Mouse (Mus musculus): Measurements from ENCODE around the gene Gcnt3.
A peak's percentile ranks its signal among the peaks of the same experiment; 100 is the strongest.

Gcnt3 gene

GRCm38 (mm10) chr9:70003516-70003915, 34.4 kb downstream of the Gcnt3 start:
- no peak for DNase-seq (ENCODE audit: low spot score)

- no peak for DNase-seq (ENCODE audit: low spot score)
Measured at GRCm38 (mm10) chr9:69999318-69999717, 38.6 kb downstream of the Gcnt3 start.

GRCm38 (mm10) chr9:69994547-69994946, 43.3 kb downstream of the Gcnt3 start:
- no peak for DNase-seq (ENCODE audit: low spot score)

GRCm38 (mm10) chr9:69993479-69993878, 44.4 kb downstream of the Gcnt3 start:
- no peak for DNase-seq (ENCODE audit: low spot score)

GRCm38 (mm10) chr9:69992841-69993277, 45.0 kb downstream of the Gcnt3 start:
- DNase-seq (ENCODE audit: low spot score): no peak

GRCm38 (mm10) chr9:69990346-69990745, 47.5 kb downstream of the Gcnt3 start:
- peak; percentile 7 for DNase-seq (ENCODE audit: low spot score)

- DNase-seq (ENCODE audit: low spot score): peak; percentile 67
Measured at GRCm38 (mm10) chr9:69989303-69990121, 48.4 kb downstream of the Gcnt3 start, which contains the start of gene Bnip2. Bnip2 (plus strand) TSS chr9:69989466.

DNA sequence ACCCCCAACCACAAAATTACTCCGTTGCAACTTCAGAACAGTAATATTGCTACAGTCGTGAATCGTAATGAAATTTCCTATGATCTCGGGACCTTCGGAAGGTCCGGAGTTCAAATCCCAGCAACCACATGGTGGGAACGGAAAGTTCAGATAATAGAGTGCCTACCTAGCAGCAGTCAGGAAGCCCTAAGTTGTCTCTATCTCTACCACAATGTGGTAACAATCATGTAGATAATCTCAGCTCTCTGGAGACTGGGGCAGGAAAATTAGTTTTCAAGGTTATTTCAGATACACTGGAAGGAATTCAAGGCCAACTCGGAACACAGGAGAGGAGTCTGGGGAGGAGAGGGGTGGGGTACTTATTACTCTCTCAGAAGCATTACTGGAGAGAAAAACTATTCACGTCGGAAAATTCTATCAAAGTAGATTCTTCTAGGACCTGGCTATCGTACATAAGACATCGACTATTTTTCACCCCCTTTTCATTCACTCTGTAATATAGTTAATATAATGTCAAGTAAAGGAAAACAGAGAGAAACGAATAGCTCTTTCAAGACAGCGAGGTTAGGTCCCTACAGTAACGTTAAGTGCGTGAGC, 49.1 kb downstream of the Gcnt3 start:
- no peak for DNase-seq (ENCODE audit: low spot score)

- DNase-seq (ENCODE audit: low spot score): peak; percentile 69
Measured at GRCm38 (mm10) chr9:69987579-69987978, 50.3 kb downstream of the Gcnt3 start.

DNA sequence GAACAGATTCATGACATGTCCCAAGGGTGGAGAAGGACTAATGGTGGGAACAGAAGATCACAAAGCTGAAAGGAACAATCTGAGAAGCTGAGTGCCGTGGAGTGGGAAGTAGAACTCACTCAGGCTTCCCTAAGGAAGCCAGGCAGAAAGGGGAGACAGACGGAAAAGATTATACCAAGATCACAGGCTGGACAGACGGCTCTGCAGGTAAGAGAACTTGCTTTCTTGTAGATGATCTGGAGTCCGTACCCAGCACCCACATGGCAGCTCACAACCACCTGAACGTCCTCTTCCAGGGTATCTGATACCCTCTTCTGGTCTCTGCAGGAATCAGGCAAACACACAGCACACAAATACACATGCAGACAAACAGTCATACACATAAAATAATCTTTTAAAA, 51.3 kb downstream of the Gcnt3 start:
- DNase-seq (ENCODE audit: low spot score): no peak

GRCm38 (mm10) chr9:69986063-69986462, 51.8 kb downstream of the Gcnt3 start:
- DNase-seq (ENCODE audit: low spot score): no peak

- DNase-seq (ENCODE audit: low spot score): no peak
Measured at GRCm38 (mm10) chr9:69985526-69985925, 52.4 kb downstream of the Gcnt3 start.
